Mouse (Mus musculus) C2C12 (cell line): ENCODE results near the gene Lrrc36. TPM values are rescaled to one million over a fixed set of nuclear protein-coding genes. Genes with fewer than 3 reads are reported as not detected.

Experiments used
- H3K27me3 ChIP-seq: one replicate; pipeline ENCODE4 v1.6.1; 2011; ENCODE audit not compliant: control insufficient read depth, insufficient read depth, insufficient read length
- H3K36me3 ChIP-seq: one replicate; pipeline ENCODE4 v1.6.1; 2011; ENCODE audit not compliant: control insufficient read depth, insufficient read depth
- H3K4me3 ChIP-seq: one replicate; pipeline ENCODE4 v1.5.1; 2011; ENCODE audit warnings: mild to moderate bottlenecking, control low read depth; ENCODE audit not compliant: poor library complexity, insufficient read depth, severe bottlenecking
- H3K79me2 ChIP-seq: one replicate; pipeline ENCODE4 v1.6.1; 2011; ENCODE audit not compliant: control insufficient read depth, insufficient read depth
- H3K79me3 ChIP-seq: one replicate; pipeline ENCODE4 v1.6.1; 2011; ENCODE audit warnings: low read depth, control low read depth
- H3ac ChIP-seq: one replicate; pipeline ENCODE3; 2011; ENCODE audit warnings: low read depth; ENCODE audit not compliant: control insufficient read depth, insufficient read length
- CEBPB ChIP-seq: IDR thresholded peaks from one replicate; pipeline ENCODE4 v1.6.1; 2011; ENCODE audit warnings: low read depth, mild to moderate bottlenecking, control low read depth, moderate library complexity
- CTCF ChIP-seq: IDR thresholded peaks from one replicate; pipeline ENCODE4 v1.5.1; 2011; ENCODE audit not compliant: control insufficient read depth, insufficient read depth, insufficient read length
- FOSL1 ChIP-seq: IDR thresholded peaks from one replicate; pipeline ENCODE4 v1.8.0; 2011; ENCODE audit warnings: mild to moderate bottlenecking, low read length; ENCODE audit not compliant: poor library complexity, insufficient read depth, severe bottlenecking
- MAX ChIP-seq: IDR thresholded peaks from one replicate; pipeline ENCODE4 v1.6.1; 2011; ENCODE audit warnings: mild to moderate bottlenecking, control low read depth
- MYOD1 ChIP-seq: IDR thresholded peaks from one replicate; pipeline ENCODE4 v1.6.1; 2011; ENCODE audit warnings: low read depth; ENCODE audit not compliant: control insufficient read depth, insufficient read length
- MYOG ChIP-seq: IDR thresholded peaks from one replicate; pipeline ENCODE4 v1.6.1; 2011; ENCODE audit not compliant: control insufficient read depth, insufficient read length; ENCODE audit errors: extremely low read depth
- USF1 ChIP-seq: IDR thresholded peaks from one replicate; pipeline ENCODE4 v1.6.1; 2011; ENCODE audit warnings: low read depth, mild to moderate bottlenecking, control low read depth, moderate library complexity
- polyA plus RNA-seq: library from polyadenylated mRNA; unstranded; fragments of >200 nt; fragmentation: generic; extraction: Trizol; gene quantifications from one replicate; pipeline ENCODE4 v1.2.1, GENCODE M21; 2012; ENCODE audit warnings: missing spikeins

Gene Lrrc36
- polyA plus RNA-seq, 1 experiment, result not detected

DNA sequence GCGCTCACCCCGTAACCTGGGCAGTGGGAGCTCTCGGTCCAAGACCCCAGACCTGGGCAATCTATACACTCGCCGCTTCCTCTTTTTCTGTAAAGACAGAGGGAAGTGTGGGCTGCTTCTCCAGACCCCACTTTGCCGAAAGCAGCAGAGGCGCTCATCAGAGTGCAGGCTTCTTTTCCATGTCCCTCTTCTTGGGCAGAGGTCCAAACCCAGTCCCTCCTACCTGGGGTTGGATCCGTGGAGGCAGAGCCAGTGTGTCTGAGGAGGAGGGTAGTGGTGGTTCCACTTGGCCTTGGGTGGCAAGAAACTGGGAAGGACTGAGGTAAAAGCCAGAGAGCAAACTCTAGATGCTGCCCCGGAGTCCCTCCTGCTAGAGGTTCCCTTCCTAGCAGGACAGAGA lies 59.6 kb downstream of the Lrrc36 start:
- Histone ChIP-seq H3K79me2 (peaks cover 9% of the 10 kb centered on the region), H3K4me3 (no peak overlapping the region), H3K79me3 (no peaks in the 10 kb centered on the region), H3K27me3 (no peaks in the 10 kb centered on the region), H3K36me3 (peaks cover 24% of the 10 kb centered on the region), H3ac (no peak overlapping the region)
- no peak for TF ChIP-seq CTCF
- no peak for TF ChIP-seq MYOG
- TF ChIP-seq MAX, result no peak
- TF ChIP-seq MYOD1, result no peak
- no peak for TF ChIP-seq FOSL1
- no peak for TF ChIP-seq USF1
- TF ChIP-seq CEBPB, result no peak

- Histone ChIP-seq H3K4me3 (no peak overlapping the region), H3K27me3 (no peaks in the 10 kb centered on the region), H3K36me3 (peaks cover 24% of the 10 kb centered on the region), H3K79me3 (no peaks in the 10 kb centered on the region), H3K79me2 (peaks cover 9% of the 10 kb centered on the region), H3ac (no peak overlapping the region)
- TF ChIP-seq CTCF (no peak), CEBPB (no peak), FOSL1 (no peak), MYOD1 (peak; percentile 70), USF1 (no peak), MAX (no peak)
Observed at GRCm38 (mm10) chr8:105473816-105474606, 60.6 kb downstream of the Lrrc36 start.

- Histone ChIP-seq H3K79me2 (peaks cover 8% of the 10 kb centered on the region), H3K79me3 (no peaks in the 10 kb centered on the region), H3K27me3 (no peaks in the 10 kb centered on the region), H3K4me3 (no peak overlapping the region), H3ac (no peak overlapping the region), H3K36me3 (peaks cover 24% of the 10 kb centered on the region)
- TF ChIP-seq USF1 (no peak), MAX (no peak), CEBPB (no peak), MYOD1 (no peak), CTCF (no peak), MYOG (no peak), FOSL1 (no peak)
Observed at GRCm38 (mm10) chr8:105474680-105475079, 61.3 kb downstream of the Lrrc36 start.

DNA sequence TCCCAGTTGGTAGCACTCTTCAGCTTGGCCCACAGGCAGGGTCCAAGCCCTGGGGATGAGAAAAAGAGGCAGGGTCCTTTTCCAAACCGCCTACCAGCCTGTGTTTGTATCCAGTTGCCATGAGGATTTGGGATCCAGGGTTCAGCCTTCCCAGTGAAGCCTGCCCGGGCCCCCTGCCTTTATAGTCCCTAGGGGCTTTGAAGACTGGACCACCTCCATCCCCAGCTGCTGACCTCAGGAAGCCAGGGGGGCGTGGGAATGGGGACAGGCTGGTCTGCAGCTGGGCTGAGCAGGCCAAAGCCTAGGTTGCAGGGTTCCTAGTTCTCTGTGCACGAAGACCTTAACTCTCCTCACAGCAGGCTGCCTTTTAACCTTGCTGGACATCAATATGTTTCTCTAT lies 61.9 kb downstream of the Lrrc36 start:
- TF ChIP-seq USF1, result no peak
- TF ChIP-seq FOSL1, result no peak
- TF ChIP-seq CEBPB, result no peak
- no peak for TF ChIP-seq MYOD1
- no peak for TF ChIP-seq MAX
- TF ChIP-seq MYOG, result no peak
- no peak for TF ChIP-seq CTCF
- Histone ChIP-seq H3ac (no peak overlapping the region), H3K79me2 (peaks cover 3% of the 10 kb centered on the region), H3K4me3 (no peak overlapping the region), H3K79me3 (no peaks in the 10 kb centered on the region), H3K27me3 (no peaks in the 10 kb centered on the region), H3K36me3 (peaks cover 24% of the 10 kb centered on the region)

DNA sequence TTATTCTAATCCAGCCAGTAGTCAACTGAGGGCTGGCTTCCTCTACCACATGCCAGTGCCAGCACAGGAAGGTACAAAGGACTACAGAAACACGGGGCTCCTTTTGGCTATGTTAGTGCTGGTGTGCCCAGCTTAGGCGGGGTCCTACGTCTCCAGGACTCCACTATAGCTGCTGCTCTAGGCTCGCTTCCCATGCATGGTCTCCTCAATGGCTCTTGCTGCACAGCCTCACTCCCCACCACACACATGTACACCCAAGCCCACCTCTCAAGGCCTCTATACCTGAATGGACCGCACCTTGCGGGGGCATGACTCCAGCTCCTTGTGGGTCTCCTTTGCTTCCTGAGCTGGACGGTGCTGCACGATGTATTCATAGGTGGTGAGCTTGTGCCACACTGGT lies 62.4 kb downstream of the Lrrc36 start:
- H3K27me3 ChIP-seq, result no peaks in the 10 kb centered on the region
- H3K79me3 ChIP-seq, result no peaks in the 10 kb centered on the region
- no peak overlapping the region for H3K4me3 ChIP-seq
- H3K36me3 ChIP-seq, result peaks cover 24% of the 10 kb centered on the region
- TF ChIP-seq MAX (no peak), FOSL1 (no peak), MYOG (no peak), USF1 (no peak)
- no peak overlapping the region for H3ac ChIP-seq
- H3K79me2 ChIP-seq, result no peaks in the 10 kb centered on the region

DNA sequence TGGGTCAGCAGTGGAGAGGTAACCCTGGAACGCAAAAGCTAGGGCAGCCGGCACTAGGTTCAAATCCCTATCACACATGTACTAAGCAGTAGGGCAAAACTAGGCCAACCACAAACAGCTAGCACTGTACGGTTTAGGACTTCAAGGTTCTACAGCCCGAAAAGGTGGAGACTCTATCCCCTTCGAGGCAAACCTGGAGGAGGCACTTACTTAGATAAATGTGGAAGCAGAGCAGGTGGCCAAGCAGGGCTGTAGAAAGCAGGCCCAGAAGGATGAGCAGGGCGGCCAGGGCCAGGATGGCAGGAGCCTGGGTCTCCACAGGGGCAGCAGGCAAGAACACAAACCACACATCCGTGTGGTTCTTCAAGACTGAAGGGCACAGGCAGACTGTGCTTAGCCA lies 62.8 kb downstream of the Lrrc36 start:
- Histone ChIP-seq H3K79me2 (no peaks in the 10 kb centered on the region), H3K27me3 (no peaks in the 10 kb centered on the region), H3K36me3 (peaks cover 24% of the 10 kb centered on the region), H3K79me3 (no peaks in the 10 kb centered on the region), H3K4me3 (no peak overlapping the region), H3ac (no peak overlapping the region)
- TF ChIP-seq MYOD1, result no peak
- TF ChIP-seq USF1, result no peak
- TF ChIP-seq CEBPB, result no peak
- no peak for TF ChIP-seq MAX
- no peak for TF ChIP-seq FOSL1
- no peak for TF ChIP-seq CTCF
- TF ChIP-seq MYOG, result no peak
